Mouse (Mus musculus) adrenal gland (tissue): Measurements from ENCODE around the gene Zfp74.

Experiments
- intact Hi-C: fragments of 180-260 bp; cut with DNase I; formaldehyde crosslinking; loops from one replicate; pipeline ENCODE4 v1.15.1; 2025

Gene Zfp74

GRCm38 (mm10) chr7:29953086-29953485 is 803 bp downstream of the Zfp74 start:
- intact Hi-C loops, result loop anchor here (10.0 kb wide), 1 partner anchor 212 kb away; the partner anchor contains the start of gene Zfp146

GRCm38 (mm10) chr7:29944201-29944600 is 9.7 kb downstream of the Zfp74 start:
- intact Hi-C loops, result no loop called here

- intact Hi-C loops, result no loop called here
Observed at GRCm38 (mm10) chr7:29943720-29944119, 10.2 kb downstream of the Zfp74 start.

GRCm38 (mm10) chr7:29942740-29943139 is 11.1 kb downstream of the Zfp74 start:
- intact Hi-C loops, result no loop called here

GRCm38 (mm10) chr7:29941027-29941426 is 12.9 kb downstream of the Zfp74 start:
- intact Hi-C loops, result no loop called here

- intact Hi-C loops, result no loop called here
Observed at GRCm38 (mm10) chr7:29938856-29939255, 15.0 kb downstream of the Zfp74 start.

GRCm38 (mm10) chr7:29922780-29923179 is 31.1 kb downstream of the Zfp74 start:
- intact Hi-C loops, result no loop called here

GRCm38 (mm10) chr7:29921439-29922093 is 32.3 kb downstream of the Zfp74 start:
- intact Hi-C loops, result no loop called here

GRCm38 (mm10) chr7:29918062-29918453 is 35.8 kb downstream of the Zfp74 start:
- intact Hi-C loops, result no loop called here

- intact Hi-C loops, result no loop called here
Observed at GRCm38 (mm10) chr7:29917371-29918061, 36.4 kb downstream of the Zfp74 start.

- intact Hi-C loops, result no loop called here
Observed at GRCm38 (mm10) chr7:29912172-29912571, 41.7 kb downstream of the Zfp74 start.

- intact Hi-C loops, result loop anchor here (2.0 kb wide), 1 partner anchor 41 kb away; no protein-coding TSS in a partner anchor
Observed at GRCm38 (mm10) chr7:29910252-29910651, 43.6 kb downstream of the Zfp74 start.

- intact Hi-C loops, result no loop called here
Observed at GRCm38 (mm10) chr7:29908130-29908950, 45.5 kb downstream of the Zfp74 start, which contains the start of gene Zfp383. Gene Zfp383 (plus strand): TSS chr7:29908223.

GRCm38 (mm10) chr7:29907206-29907605 is 46.7 kb downstream of the Zfp74 start:
- intact Hi-C loops, result no loop called here

- intact Hi-C loops, result no loop called here
Observed at GRCm38 (mm10) chr7:29906682-29907058, 47.2 kb downstream of the Zfp74 start.

- intact Hi-C loops, result no loop called here
Observed at GRCm38 (mm10) chr7:29905966-29906681, 47.8 kb downstream of the Zfp74 start, which contains the start of gene Zfp27. Gene Zfp27 (minus strand): TSS chr7:29906572.

GRCm38 (mm10) chr7:29904101-29904500 is 49.8 kb downstream of the Zfp74 start:
- intact Hi-C loops, result no loop called here

GRCm38 (mm10) chr7:29898351-29898750 is 55.5 kb downstream of the Zfp74 start:
- intact Hi-C loops, result no loop called here

GRCm38 (mm10) chr7:29892756-29893155 is 61.1 kb downstream of the Zfp74 start:
- intact Hi-C loops, result no loop called here

- intact Hi-C loops, result no loop called here
Observed at GRCm38 (mm10) chr7:29890501-29890900, 63.4 kb downstream of the Zfp74 start.

- intact Hi-C loops, result no loop called here
Observed at GRCm38 (mm10) chr7:29880916-29881315, 73.0 kb downstream of the Zfp74 start.
